Mouse (Mus musculus): ENCODE results near the gene Epha6. TPM values are rescaled to one million over a fixed set of nuclear protein-coding genes. Genes with fewer than 3 reads are reported as not detected.

The Epha6 gene
- polyA plus RNA-seq, 1 experiment from 2014 or later, result not detected

DNA sequence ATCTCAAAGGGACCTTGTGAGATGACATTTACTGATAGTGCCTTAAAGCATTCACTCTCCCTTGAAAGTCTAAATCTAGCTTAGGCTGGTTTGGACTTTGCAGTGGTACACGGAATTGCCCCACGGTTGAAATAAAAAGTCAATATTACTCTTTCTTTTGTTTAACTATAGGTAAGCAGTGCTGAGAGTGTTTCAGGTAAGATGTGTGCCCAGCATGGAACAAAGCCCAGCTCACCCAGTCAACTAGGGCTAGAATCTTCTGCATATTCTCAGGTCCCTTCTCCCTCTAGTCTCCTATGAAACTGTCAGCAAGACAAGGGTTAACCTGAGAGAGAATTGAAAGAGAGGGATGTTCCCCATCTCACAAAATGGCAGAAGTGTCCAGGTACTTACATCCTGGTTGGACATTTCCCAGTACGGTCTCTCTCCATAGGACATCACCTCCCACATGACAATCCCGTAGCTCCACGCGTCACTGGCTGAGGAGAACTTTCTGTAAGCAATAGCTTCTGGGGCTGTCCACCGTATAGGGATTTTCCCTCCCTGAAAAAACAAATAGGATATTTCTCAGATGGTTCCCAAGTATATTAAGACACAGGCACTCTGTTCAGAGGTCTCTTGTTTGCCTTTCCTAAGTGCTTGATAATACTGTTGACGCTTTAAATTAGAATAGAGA lies 923.0 kb downstream of the Epha6 start:
- WGBS, result 63% methylated on average over 8 of the region's 8 CpGs
- Histone ChIP-seq H3K4me1 (ENCODE audit: insufficient read depth) (no peaks in the 10 kb centered on the region), H3K4me3 (ENCODE audit: low read depth, low read length) (no peak overlapping the region), H3K9me3 (ENCODE audit: low read depth, low read length) (no peaks in the 10 kb centered on the region), H3K27ac (ENCODE audit: low read depth) (no peak overlapping the region), H3K27me3 (ENCODE audit: insufficient read depth, low read length) (no peaks in the 10 kb centered on the region), H3K4me2 (no peak overlapping the region), H3K36me3 (ENCODE audit: insufficient read depth) (no peaks in the 10 kb centered on the region), H3K9ac (no peak overlapping the region)
- ATAC-seq (ENCODE audit: insufficient read depth) (no peak), DNase-seq (no peak)
- TF ChIP-seq CTCF (IDR thresholded peaks at IDR 0.05; ENCODE audit: low read depth), result no peak

DNA sequence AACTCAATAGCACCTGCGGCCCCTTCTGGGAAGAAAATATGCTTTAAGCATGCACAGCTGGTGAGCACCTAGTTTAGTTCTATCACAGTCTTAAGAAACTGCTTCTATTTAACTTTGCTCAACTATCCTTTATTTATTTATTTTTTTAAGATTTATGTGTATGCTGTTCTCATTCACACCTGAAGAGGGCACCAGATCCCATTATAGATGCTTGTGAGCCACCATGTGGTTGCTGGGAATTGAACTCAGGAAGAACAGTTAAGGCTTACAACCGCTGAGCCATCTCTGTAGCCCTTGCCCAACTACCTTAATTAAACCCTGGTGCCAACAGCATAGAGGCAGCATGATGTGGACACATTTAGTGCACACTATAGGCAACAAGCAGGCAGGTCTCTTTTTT lies 938.4 kb downstream of the Epha6 start:
- no peak overlapping the region for H3K27ac ChIP-seq (ENCODE audit: low read depth)
- H3K9ac ChIP-seq, result no peak overlapping the region
- no peak overlapping the region for H3K4me2 ChIP-seq
- no peaks in the 10 kb centered on the region for H3K4me1 ChIP-seq (ENCODE audit: insufficient read depth)
- no peak for TF ChIP-seq CTCF (IDR thresholded peaks at IDR 0.05; ENCODE audit: low read depth)
- DNase-seq (no peak), ATAC-seq (ENCODE audit: insufficient read depth) (no peak)
- no peaks in the 10 kb centered on the region for H3K36me3 ChIP-seq (ENCODE audit: insufficient read depth)
- H3K9me3 ChIP-seq (ENCODE audit: low read depth, low read length), result no peaks in the 10 kb centered on the region
- no peaks in the 10 kb centered on the region for H3K27me3 ChIP-seq (ENCODE audit: insufficient read depth, low read length)
- whole genome bisulfite sequencing, result 88% methylated on average over 2 of the region's 2 CpGs
- H3K4me3 ChIP-seq (ENCODE audit: low read depth, low read length), result no peak overlapping the region

DNA sequence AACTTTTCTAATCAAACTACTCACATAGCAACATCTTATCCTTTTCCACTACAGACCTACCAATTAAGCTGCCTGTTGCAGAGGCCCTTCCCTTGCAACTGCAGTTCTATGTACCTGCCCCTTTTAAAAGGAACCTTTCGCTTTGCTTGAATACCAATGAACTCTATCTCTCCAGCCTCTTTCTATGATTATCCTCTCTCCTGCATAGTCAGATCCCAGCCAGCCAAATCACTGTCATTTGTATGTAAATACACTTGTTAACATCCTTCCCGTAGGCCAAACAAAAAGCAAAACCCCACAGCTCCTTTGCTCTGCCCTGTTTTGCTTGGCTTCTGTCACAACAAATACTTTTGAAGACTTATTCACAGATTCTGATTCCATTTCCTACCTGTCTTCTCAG lies 961.6 kb downstream of the Epha6 start:
- no peak for ATAC-seq (ENCODE audit: insufficient read depth)
- Histone ChIP-seq H3K4me2 (no peak overlapping the region), H3K9me3 (ENCODE audit: low read depth, low read length) (no peaks in the 10 kb centered on the region), H3K4me3 (ENCODE audit: low read depth, low read length) (no peak overlapping the region), H3K36me3 (ENCODE audit: insufficient read depth) (no peaks in the 10 kb centered on the region), H3K27ac (ENCODE audit: low read depth) (no peak overlapping the region), H3K4me1 (ENCODE audit: insufficient read depth) (no peaks in the 10 kb centered on the region), H3K27me3 (ENCODE audit: insufficient read depth, low read length) (no peaks in the 10 kb centered on the region), H3K9ac (no peak overlapping the region)
- 51% methylated on average over 2 of the region's 2 CpGs for WGBS
- DNase-seq, result no peak
- TF ChIP-seq CTCF (IDR thresholded peaks at IDR 0.05; ENCODE audit: low read depth), result no peak

DNA sequence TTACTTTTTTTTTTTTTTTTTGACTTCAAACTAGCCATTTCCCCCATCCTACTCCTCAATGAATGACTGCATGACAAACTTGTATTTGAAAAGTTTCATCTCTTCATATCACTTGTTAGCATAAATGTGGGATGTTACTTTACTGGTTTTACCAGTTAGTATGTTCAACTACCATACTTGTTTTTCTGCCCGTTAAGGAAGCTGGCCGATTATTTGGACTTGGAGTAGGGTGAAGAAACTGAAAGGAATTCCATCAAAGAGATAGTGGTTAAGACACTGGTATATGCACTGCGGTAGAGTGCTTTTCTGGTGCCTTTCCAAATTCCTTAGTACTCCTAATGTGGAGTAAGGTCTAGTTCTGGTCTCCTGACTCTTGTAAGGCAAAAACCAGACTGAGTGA lies 965.3 kb downstream of the Epha6 start:
- no peak overlapping the region for H3K27ac ChIP-seq (ENCODE audit: low read depth)

DNA sequence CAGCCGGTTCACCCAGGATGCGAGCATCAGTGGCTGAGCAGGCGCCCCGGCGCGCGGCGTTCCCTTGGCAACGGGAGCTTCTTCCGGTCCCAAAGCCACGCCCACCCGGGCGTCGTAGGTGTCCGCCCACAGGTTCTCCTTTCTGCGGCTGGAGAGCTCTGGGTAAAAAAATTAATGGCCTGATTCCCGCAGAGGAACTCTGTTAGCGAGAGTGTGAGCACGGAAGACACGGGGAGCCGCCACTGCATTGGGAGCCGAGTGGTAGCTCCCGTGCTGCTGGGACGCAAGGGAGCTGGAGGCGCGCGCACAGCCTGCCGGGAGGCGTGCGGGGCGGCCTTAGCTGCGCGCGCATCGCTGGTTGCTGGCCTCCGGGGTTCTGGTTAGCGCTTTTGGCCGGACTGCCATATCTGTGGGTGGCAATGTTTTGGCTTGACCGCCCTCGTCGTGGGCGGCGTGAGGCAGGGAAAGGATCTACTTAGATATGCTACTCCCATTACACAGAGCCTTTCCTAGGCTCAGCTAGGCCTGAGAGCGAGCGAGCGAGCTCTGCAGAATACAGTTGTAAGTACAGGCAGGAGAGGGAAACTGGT lies 966.1 kb downstream of the Epha6 start, which contains the start of gene Arl6:
Gene Arl6 (minus strand): TSS at position 290 of the 590 bp plus-strand sequence.
- Histone ChIP-seq H3K4me1 (ENCODE audit: insufficient read depth) (no peaks in the 10 kb centered on the region), H3K4me2 (peak within 1 kb of the TSS; percentile 63), H3K4me3 (ENCODE audit: low read depth, low read length) (peak within 1 kb of the TSS; percentile 58), H3K9me3 (ENCODE audit: low read depth, low read length) (no peaks in the 10 kb centered on the region), H3K36me3 (ENCODE audit: insufficient read depth) (no peaks in the 10 kb centered on the region), H3K27me3 (ENCODE audit: insufficient read depth, low read length) (no peaks in the 10 kb centered on the region), H3K27ac (ENCODE audit: low read depth) (peak within 1 kb of the TSS; percentile 95), H3K9ac (peak within 1 kb of the TSS; percentile 62)
- WGBS, result under 1% methylated on average over 46 of the region's 46 CpGs
- no peak for TF ChIP-seq CTCF (IDR thresholded peaks at IDR 0.05; ENCODE audit: low read depth)
- ATAC-seq (ENCODE audit: insufficient read depth) (peak; percentile 99), DNase-seq (peak; percentile 96)

More for the DNA sequence above, 965.3 kb downstream of the Epha6 start:
- Histone ChIP-seq H3K4me1 (ENCODE audit: insufficient read depth) (no peaks in the 10 kb centered on the region), H3K36me3 (ENCODE audit: insufficient read depth) (no peaks in the 10 kb centered on the region), H3K9ac (no peak overlapping the region), H3K9me3 (ENCODE audit: low read depth, low read length) (no peaks in the 10 kb centered on the region), H3K4me3 (ENCODE audit: low read depth, low read length) (no peak overlapping the region), H3K4me2 (peak overlapping the region; percentile 63; the same call in 1 of the 2 replicates), H3K27me3 (ENCODE audit: insufficient read depth, low read length) (no peaks in the 10 kb centered on the region)
- ATAC-seq (ENCODE audit: insufficient read depth), result no peak
- DNase-seq, result peak; percentile 3
- 84% methylated on average over 3 of the region's 3 CpGs for WGBS
- TF ChIP-seq CTCF (IDR thresholded peaks at IDR 0.05; ENCODE audit: low read depth), result no peak

DNA sequence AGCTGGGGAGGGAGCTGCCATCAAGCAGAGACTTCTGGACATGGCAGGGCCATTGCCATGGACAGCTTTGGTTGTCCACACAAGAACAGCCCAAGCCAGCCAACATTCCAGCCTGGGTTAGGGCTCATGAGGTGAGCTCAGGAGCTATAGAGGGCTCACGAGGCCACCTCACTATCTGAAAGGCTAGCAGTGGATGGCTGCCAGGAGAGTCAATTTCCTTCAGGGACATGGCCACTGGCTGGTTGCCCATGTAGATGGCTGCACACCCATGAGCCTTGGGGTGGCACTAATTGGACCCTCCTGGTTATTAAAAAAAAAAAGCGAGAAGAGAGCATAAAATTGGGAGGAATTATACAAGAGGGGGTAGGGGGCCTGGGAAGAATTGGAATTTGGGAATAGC lies 970.7 kb downstream of the Epha6 start:
- no peak for TF ChIP-seq CTCF (IDR thresholded peaks at IDR 0.05; ENCODE audit: low read depth)
- Histone ChIP-seq H3K9ac (no peak overlapping the region), H3K4me2 (no peak overlapping the region), H3K9me3 (ENCODE audit: low read depth, low read length) (no peaks in the 10 kb centered on the region), H3K36me3 (ENCODE audit: insufficient read depth) (0 out of 2 replicates have a peak, but pooled peaks cover 4% of the 10 kb centered on the region), H3K27me3 (ENCODE audit: insufficient read depth, low read length) (no peaks in the 10 kb centered on the region), H3K4me3 (ENCODE audit: low read depth, low read length) (no peak overlapping the region), H3K27ac (ENCODE audit: low read depth) (no peak overlapping the region), H3K4me1 (ENCODE audit: insufficient read depth) (no peaks in the 10 kb centered on the region)
- no peak for ATAC-seq (ENCODE audit: insufficient read depth)
- no peak for DNase-seq
- WGBS, result 83% methylated on average over 2 of the region's 2 CpGs

DNA sequence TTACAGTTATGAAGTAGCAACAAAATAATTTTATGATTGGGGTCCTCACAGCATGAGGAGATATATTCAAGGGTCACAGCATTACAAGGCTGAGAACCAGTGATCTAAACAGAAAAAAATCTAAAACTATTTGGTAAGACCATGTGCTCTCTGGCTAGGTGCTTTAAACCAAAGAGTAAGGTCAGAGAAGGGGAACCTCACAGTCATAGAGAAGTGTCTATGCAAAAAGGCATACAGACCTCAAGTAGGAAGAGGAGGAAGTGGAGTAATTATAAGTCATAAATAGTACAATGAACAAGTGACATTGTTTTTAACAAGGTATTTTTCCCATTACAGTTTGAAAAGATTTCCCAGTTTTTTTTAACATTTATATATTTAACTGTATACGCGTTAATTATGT lies 983.8 kb downstream of the Epha6 start:
- H3K36me3 ChIP-seq (ENCODE audit: insufficient read depth), result no peaks in the 10 kb centered on the region
- no peak overlapping the region for H3K4me2 ChIP-seq
- no peaks in the 10 kb centered on the region for H3K27me3 ChIP-seq (ENCODE audit: insufficient read depth, low read length)
- no peak for TF ChIP-seq CTCF (IDR thresholded peaks at IDR 0.05; ENCODE audit: low read depth)
- no peaks in the 10 kb centered on the region for H3K9me3 ChIP-seq (ENCODE audit: low read depth, low read length)
- H3K4me1 ChIP-seq (ENCODE audit: insufficient read depth), result no peaks in the 10 kb centered on the region
- DNase-seq (no peak), ATAC-seq (ENCODE audit: insufficient read depth) (no peak)
- no peak overlapping the region for H3K9ac ChIP-seq
- no peak overlapping the region for H3K27ac ChIP-seq (ENCODE audit: low read depth)
- WGBS, result 96% methylated on average over 2 of the region's 2 CpGs
- H3K4me3 ChIP-seq (ENCODE audit: low read depth, low read length), result no peak overlapping the region

Measured in lung, embryonic 14.5 days (tissue).